In genomic region chr2:168615160-168615559, GRCm38 (mm10) we compare ENCODE assay signal across 16 mouse cellular contexts. TPM values are rescaled to one million over a fixed set of nuclear protein-coding genes. Genes with fewer than 3 reads are reported as not detected.
DNase-seq lines count a peak whose midpoint lies in the region; ATAC-seq and TF ChIP-seq lines count a peak whose summit lies in the region.
"Had no signal": no experiment of that assay in that cellular context is flagged by ENCODE, and none has a peak within 500 bp of the region (broad histone marks: within the 10 kb centered on the region; RNA-seq: fewer than 3 reads in every experiment).

No protein-coding gene starts in this region.

- H3K27ac ChIP-seq in hindbrain, embryonic 10.5 days = peak overlapping the region; percentile 53; the same call in 1 of the 2 replicates
- H3K27ac ChIP-seq in hindbrain, embryonic 11.5 days (ENCODE audit: low read depth, low read length) = no peak overlapping the region
- H3K27ac ChIP-seq in stomach, embryonic 16.5 days (ENCODE audit: low read length) = no peak overlapping the region
- H3K27ac ChIP-seq in stomach, postnatal 0 days (replicated peaks) = no peak overlapping the region
- H3K27ac ChIP-seq: embryonic facial prominence, embryonic 13.5 days; forebrain, embryonic 12.5 days; limb, embryonic 12.5 days; liver, embryonic 15.5 days; stomach, embryonic 15.5 days had no signal

- 80% methylated on average over 3 of the region's 3 CpGs for WGBS in hindbrain, embryonic 10.5 days
- 68% methylated on average over 3 of the region's 3 CpGs for WGBS in hindbrain, embryonic 11.5 days
- WGBS in stomach, embryonic 16.5 days = 76% methylated on average over 3 of the region's 3 CpGs
- WGBS in stomach, postnatal 0 days = 80% methylated on average over 3 of the region's 3 CpGs

- peaks cover 18% of the 10 kb centered on the region; the same call in 1 of the 2 replicates for H3K4me1 ChIP-seq in hindbrain, embryonic 10.5 days (replicated peaks)
- H3K4me1 ChIP-seq in hindbrain, embryonic 11.5 days (replicated peaks; ENCODE audit: control insufficient read depth, insufficient read depth, low read length) = no peaks in the 10 kb centered on the region
- H3K4me1 ChIP-seq in stomach, embryonic 16.5 days (ENCODE audit: control insufficient read depth, insufficient read depth, low read length) = peaks cover 20% of the 10 kb centered on the region
- H3K4me1 ChIP-seq in stomach, postnatal 0 days (replicated peaks; ENCODE audit: control insufficient read depth, insufficient read depth) = no peaks in the 10 kb centered on the region; the same call in 1 of the 2 replicates
- H3K4me1 ChIP-seq: liver, embryonic 15.5 days had no signal

- H3K9me3 ChIP-seq in hindbrain, embryonic 10.5 days = no peaks in the 10 kb centered on the region
- no peaks in the 10 kb centered on the region for H3K9me3 ChIP-seq in hindbrain, embryonic 11.5 days (ENCODE audit: control insufficient read depth, low read length)
- H3K9me3 ChIP-seq in stomach, embryonic 16.5 days (replicated peaks; ENCODE audit: control insufficient read depth, low read length) = no peaks in the 10 kb centered on the region
- no peaks in the 10 kb centered on the region for H3K9me3 ChIP-seq in stomach, postnatal 0 days (ENCODE audit: control insufficient read depth, low read length)
- H3K9me3 ChIP-seq: embryonic facial prominence, embryonic 13.5 days; forebrain, embryonic 12.5 days; limb, embryonic 12.5 days; liver, embryonic 15.5 days; stomach, embryonic 15.5 days had no signal

- H3K4me2 ChIP-seq in hindbrain, embryonic 11.5 days (replicated peaks; ENCODE audit: low read depth, low read length) = no peak overlapping the region
- H3K4me2 ChIP-seq in stomach, embryonic 16.5 days (ENCODE audit: low read depth, low read length) = no peak overlapping the region
- no peak overlapping the region for H3K4me2 ChIP-seq in stomach, postnatal 0 days (replicated peaks; ENCODE audit: low read depth)
- H3K4me2 ChIP-seq: embryonic facial prominence, embryonic 13.5 days; forebrain, embryonic 12.5 days; limb, embryonic 12.5 days; liver, embryonic 15.5 days; stomach, embryonic 15.5 days had no signal

- TF ChIP-seq EP300 in stomach, postnatal 0 days (optimal IDR thresholded peaks at IDR 0.05) = no peak

- no peak overlapping the region for H3K9ac ChIP-seq in hindbrain, embryonic 11.5 days (ENCODE audit: low read depth, low read length)
- peak overlapping the region; percentile 26; the same call in 1 of the 2 replicates for H3K9ac ChIP-seq in stomach, embryonic 16.5 days (ENCODE audit: low read length)
- no peak overlapping the region for H3K9ac ChIP-seq in stomach, postnatal 0 days (ENCODE audit: low read length)
- H3K9ac ChIP-seq: embryonic facial prominence, embryonic 13.5 days; forebrain, embryonic 12.5 days; limb, embryonic 12.5 days; liver, embryonic 15.5 days; stomach, embryonic 15.5 days had no signal

- H3K4me3 ChIP-seq in hindbrain, embryonic 10.5 days = no peak overlapping the region
- H3K4me3 ChIP-seq in hindbrain, embryonic 11.5 days (ENCODE audit: low read depth, low read length) = no peak overlapping the region
- no peak overlapping the region for H3K4me3 ChIP-seq in stomach, embryonic 16.5 days (replicated peaks; ENCODE audit: low read length)
- no peak overlapping the region for H3K4me3 ChIP-seq in stomach, postnatal 0 days (ENCODE audit: low read depth, low read length)
- H3K4me3 ChIP-seq: embryonic facial prominence, embryonic 13.5 days; forebrain, embryonic 12.5 days; limb, embryonic 12.5 days; liver, embryonic 15.5 days; stomach, embryonic 15.5 days had no signal

- peak; percentile 51 to 52 for DNase-seq in cerebellum, postnatal 14 days
- DNase-seq in cerebellum, adult 18-20 months = no peak
- no peak for DNase-seq in hindbrain, embryonic 10.5 days (ENCODE audit: low spot score)
- DNase-seq in hindbrain, embryonic 11.5 days (ENCODE audit: low spot score) = no peak
- DNase-seq in stomach, postnatal 0 days (ENCODE audit: low spot score) = no peak
- DNase-seq in thymus, postnatal 36 days = no peak
- DNase-seq: layer of hippocampus, postnatal 36 days; retina, postnatal 1 day; thymus, postnatal 4 days had no signal

- H3K27me3 ChIP-seq in hindbrain, embryonic 10.5 days (ENCODE audit: insufficient read depth, poor library complexity, severe bottlenecking) = no peaks in the 10 kb centered on the region
- no peaks in the 10 kb centered on the region for H3K27me3 ChIP-seq in hindbrain, embryonic 11.5 days (ENCODE audit: control insufficient read depth, insufficient read depth, low read length)
- H3K27me3 ChIP-seq in stomach, embryonic 16.5 days (ENCODE audit: control insufficient read depth, insufficient read depth, low read length) = no peaks in the 10 kb centered on the region
- no peaks in the 10 kb centered on the region for H3K27me3 ChIP-seq in stomach, postnatal 0 days (ENCODE audit: control insufficient read depth, insufficient read depth, low read length)
- H3K27me3 ChIP-seq: embryonic facial prominence, embryonic 13.5 days; limb, embryonic 12.5 days; liver, embryonic 15.5 days; stomach, embryonic 15.5 days had no signal

- no peak for TF ChIP-seq CTCF in stomach, postnatal 0 days (IDR thresholded peaks at IDR 0.05; ENCODE audit: low read depth)

- H3K36me3 ChIP-seq in hindbrain, embryonic 10.5 days = no peaks in the 10 kb centered on the region
- H3K36me3 ChIP-seq in hindbrain, embryonic 11.5 days (ENCODE audit: control insufficient read depth, insufficient read depth, low read length) = no peaks in the 10 kb centered on the region
- no peaks in the 10 kb centered on the region for H3K36me3 ChIP-seq in stomach, embryonic 16.5 days (ENCODE audit: control insufficient read depth, insufficient read depth, low read length)
- H3K36me3 ChIP-seq in stomach, postnatal 0 days (ENCODE audit: control insufficient read depth, insufficient read depth, low read length) = no peaks in the 10 kb centered on the region
- H3K36me3 ChIP-seq: embryonic facial prominence, embryonic 13.5 days; forebrain, embryonic 12.5 days; limb, embryonic 12.5 days; liver, embryonic 15.5 days; stomach, embryonic 15.5 days had no signal

- no peak for ATAC-seq in hindbrain, embryonic 11.5 days (ENCODE audit: low FRiP score)
- ATAC-seq in stomach, embryonic 16.5 days (ENCODE audit: insufficient read depth, low FRiP score) = no peak
- no peak for ATAC-seq in stomach, postnatal 0 days (ENCODE audit: low FRiP score, low TSS enrichment)
- ATAC-seq: intestine, postnatal 0 days had no signal

RNA-seq across cellular contexts. Expression of gene Nfatc2, which starts 13.7 kb away (rescaled TPM):
- 0.42 and 0.50 TPM in 2 replicates for polyA plus RNA-seq in hindbrain, embryonic 10.5 days (2016; fragmentation: Nextera tagmentation; extraction: Ambion mirVana)
- polyA plus RNA-seq in hindbrain, embryonic 11.5 days (2014; fragmentation: Nextera tagmentation; extraction: Ambion mirVana) = 0.25 and 0.82 TPM in 2 replicates
- 3.1 and 3.3 TPM in 2 replicates for polyA plus RNA-seq in stomach, embryonic 16.5 days (2015; fragmentation: Nextera tagmentation; extraction: Ambion mirVana)
- 2.0 and 2.2 TPM in 2 replicates for polyA plus RNA-seq in stomach, postnatal 0 days (2015; fragmentation: Nextera tagmentation; extraction: Ambion mirVana)

Comparison
In these comparisons a context has a peak if more than half of its experiments do, and no peak if none do; other contexts are left out.
1. DNase-seq: peak in cerebellum, postnatal 14 days (2 of 2); none in cerebellum, adult 18-20 months (0 of 2), hindbrain, embryonic 10.5 days (single experiment), hindbrain, embryonic 11.5 days (single experiment), stomach, postnatal 0 days (single experiment) and thymus, postnatal 36 days (0 of 2).